Mouse (Mus musculus) cerebellum, adult 11-12 months (tissue): ENCODE data around the gene Gm49405.
"Not testable (repeated sequence)": the region's sequence is repeated elsewhere in the genome, so short reads cannot be mapped to it uniquely, and the experiment has no call there.

Experiments
- DNase-seq: peaks from one replicate; pipeline ENCODE4 v3.0.0; 2022

The Gm49405 gene

GRCm38 (mm10) chr19:4017921-4018587, 17.6 kb downstream of the Gm49405 start:
- no peak for DNase-seq

- DNase-seq, result peak; percentile 88
Observed at GRCm38 (mm10) chr19:4018743-4019583, 18.5 kb downstream of the Gm49405 start.

GRCm38 (mm10) chr19:4023185-4023584, 22.8 kb downstream of the Gm49405 start:
- no peak for DNase-seq

- DNase-seq, result no peak
Observed at GRCm38 (mm10) chr19:4027576-4027975, 27.1 kb downstream of the Gm49405 start.

GRCm38 (mm10) chr19:4032668-4033067, 32.2 kb downstream of the Gm49405 start:
- DNase-seq, result no peak

- no peak for DNase-seq
Observed at GRCm38 (mm10) chr19:4033298-4033697, 32.9 kb downstream of the Gm49405 start.

- no peak for DNase-seq
Observed at GRCm38 (mm10) chr19:4033742-4034141, 33.3 kb downstream of the Gm49405 start.

GRCm38 (mm10) chr19:4036327-4037045, 36.1 kb downstream of the Gm49405 start:
- peak; percentile 26 for DNase-seq

GRCm38 (mm10) chr19:4037154-4037787, 36.8 kb downstream of the Gm49405 start:
- not testable (repeated sequence) for DNase-seq

GRCm38 (mm10) chr19:4037788-4038232, 37.4 kb downstream of the Gm49405 start, which contains the start of gene Gstp1:
Gene Gstp1, minus strand, starts transcription at chr19:4037985.
- peak; percentile 83 for DNase-seq

- not testable (repeated sequence) for DNase-seq
Observed at GRCm38 (mm10) chr19:4040941-4041340, 40.5 kb downstream of the Gm49405 start.

GRCm38 (mm10) chr19:4041500-4041899, 41.1 kb downstream of the Gm49405 start:
- not testable (repeated sequence) for DNase-seq

- no peak for DNase-seq
Observed at GRCm38 (mm10) chr19:4042124-4042523, 41.7 kb downstream of the Gm49405 start.

GRCm38 (mm10) chr19:4044109-4044508, 43.7 kb downstream of the Gm49405 start:
- not testable (repeated sequence) for DNase-seq

GRCm38 (mm10) chr19:4045966-4046865, 45.8 kb downstream of the Gm49405 start, which contains the start of gene Gstp2:
Gene Gstp2, minus strand, starts transcription at chr19:4046023.
- peak; percentile 84 for DNase-seq

GRCm38 (mm10) chr19:4046866-4047254, 46.4 kb downstream of the Gm49405 start:
- no peak for DNase-seq

GRCm38 (mm10) chr19:4047859-4048258, 47.4 kb downstream of the Gm49405 start:
- peak; percentile 76 for DNase-seq

- DNase-seq, result not testable (repeated sequence)
Observed at GRCm38 (mm10) chr19:4049069-4049468, 48.6 kb downstream of the Gm49405 start.

- peak; percentile 33 for DNase-seq
Observed at GRCm38 (mm10) chr19:4051016-4051415, 50.6 kb downstream of the Gm49405 start.

GRCm38 (mm10) chr19:4051741-4052515, 51.5 kb downstream of the Gm49405 start:
- DNase-seq, result peak; percentile 41
